ENCODE assay signal across 8 mouse cellular contexts in the genomic region with DNA sequence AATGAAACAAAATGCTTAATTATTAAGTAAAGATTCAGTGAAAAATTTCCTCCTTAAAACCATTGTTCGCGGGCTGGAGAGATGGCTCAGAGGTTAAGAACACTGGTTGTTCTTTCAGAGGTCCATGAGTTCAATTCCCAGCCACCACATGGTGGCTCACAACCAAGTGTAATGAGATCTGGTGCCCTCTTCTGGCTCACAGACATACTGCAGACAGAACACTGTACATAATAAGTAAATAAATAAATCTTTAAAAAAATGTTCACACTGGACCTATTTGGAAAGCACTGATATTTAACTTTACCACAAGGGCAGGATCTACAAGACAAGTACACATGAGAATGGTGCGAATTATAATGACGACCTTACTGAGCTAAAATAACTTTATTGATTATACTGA. TPM values are rescaled to one million over a fixed set of nuclear protein-coding genes. Genes with fewer than 3 reads are reported as not detected.
DNase-seq lines count a peak whose midpoint lies in the region; ATAC-seq and TF ChIP-seq lines count a peak whose summit lies in the region.

No protein-coding gene starts in this region.

- H3K4me3 ChIP-seq in gastrocnemius, adult 2 months, result peak overlapping the region; percentile 98
- H3K4me3 ChIP-seq in CH12.LX (replicated peaks in 1 of 3; ENCODE audit: low read depth in 2 of 3, low read length in 2 of 3, poor library complexity in 1 of 3), result peak overlapping the region; percentile 79 to 99 (median 92)
- peak overlapping the region; percentile 95 for H3K4me3 ChIP-seq in embryonic facial prominence, embryonic 10.5 days
- H3K4me3 ChIP-seq in hindbrain, postnatal 0 days (ENCODE audit: low read length), result peak overlapping the region; percentile 94
- H3K4me3 ChIP-seq in liver, postnatal 0 days (ENCODE audit: low read depth, low read length), result peak overlapping the region; percentile 88; the same call in 1 of the 2 replicates
- H3K4me3 ChIP-seq in stomach, embryonic 15.5 days (replicated peaks), result peak overlapping the region; percentile 99; the same call in 1 of the 2 replicates

- H3K27me3 ChIP-seq in CH12.LX (replicated peaks), result no peaks in the 10 kb centered on the region
- H3K27me3 ChIP-seq in embryonic facial prominence, embryonic 10.5 days (replicated peaks; ENCODE audit: low read depth, poor library complexity, severe bottlenecking), result no peaks in the 10 kb centered on the region
- no peaks in the 10 kb centered on the region for H3K27me3 ChIP-seq in hindbrain, postnatal 0 days (ENCODE audit: insufficient read depth, low read length)
- H3K27me3 ChIP-seq in liver, postnatal 0 days (ENCODE audit: insufficient read depth, low read length), result no peaks in the 10 kb centered on the region
- no peaks in the 10 kb centered on the region for H3K27me3 ChIP-seq in stomach, embryonic 15.5 days (replicated peaks)

- TF ChIP-seq EP300 in CH12.LX (IDR thresholded peaks at IDR 0.05; ENCODE audit: low read length), result no peak
- no peak for TF ChIP-seq EP300 in liver, postnatal 0 days (IDR thresholded peaks at IDR 0.05; ENCODE audit: low read depth)

- 37% methylated on average over 4 of the region's 4 CpGs for WGBS in embryonic facial prominence, embryonic 10.5 days
- WGBS in hindbrain, postnatal 0 days, result 38% methylated on average over 4 of the region's 4 CpGs
- WGBS in liver, postnatal 0 days (ENCODE audit: insufficient replicate concordance), result 43% methylated on average over 4 of the region's 4 CpGs
- 40% methylated on average over 4 of the region's 4 CpGs for WGBS in stomach, embryonic 15.5 days

- H3K9ac ChIP-seq in CH12.LX (ENCODE audit: insufficient read depth, low read depth), result no peak overlapping the region
- H3K9ac ChIP-seq in hindbrain, postnatal 0 days (replicated peaks; ENCODE audit: low read length), result no peak overlapping the region
- H3K9ac ChIP-seq in liver, postnatal 0 days (replicated peaks), result no peak overlapping the region
- no peak overlapping the region for H3K9ac ChIP-seq in stomach, embryonic 15.5 days

- H3K36me3 ChIP-seq in CH12.LX (replicated peaks in 1 of 2; ENCODE audit: control insufficient read depth in 1 of 2, insufficient read depth in 1 of 2, low read length in 1 of 2), result peaks cover 0 to 14% of the 10 kb centered on the region in 2 experiments
- no peaks in the 10 kb centered on the region; the same call in 1 of the 2 replicates for H3K36me3 ChIP-seq in embryonic facial prominence, embryonic 10.5 days (replicated peaks)
- H3K36me3 ChIP-seq in hindbrain, postnatal 0 days (ENCODE audit: insufficient read depth, low read length), result no peaks in the 10 kb centered on the region
- H3K36me3 ChIP-seq in liver, postnatal 0 days (replicated peaks; ENCODE audit: insufficient read depth, low read length), result no peaks in the 10 kb centered on the region
- no peaks in the 10 kb centered on the region for H3K36me3 ChIP-seq in stomach, embryonic 15.5 days

- no peak for TF ChIP-seq POLR2A in CH12.LX (IDR thresholded peaks at IDR 0.05; ENCODE audit: low read depth, low read length)

- H3K79me2 ChIP-seq in CH12.LX (replicated peaks; ENCODE audit: control insufficient read depth, extremely low read depth, insufficient read depth, poor library complexity, severe bottlenecking), result peaks cover 33% of the 10 kb centered on the region

- peak overlapping the region; percentile 82; the same call in 1 of the 2 replicates for H3K4me2 ChIP-seq in CH12.LX (ENCODE audit: insufficient read depth, low read depth, poor library complexity, severe bottlenecking)
- H3K4me2 ChIP-seq in hindbrain, postnatal 0 days (ENCODE audit: low read depth, low read length), result peak overlapping the region; percentile 68
- H3K4me2 ChIP-seq in liver, postnatal 0 days (ENCODE audit: low read depth, low read length), result peak overlapping the region; percentile 86
- H3K4me2 ChIP-seq in stomach, embryonic 15.5 days, result peak overlapping the region; percentile 72

- no peak for DNase-seq in gastrocnemius, adult 2 months
- no peak for DNase-seq in gastrocnemius, postnatal 36 days
- peak; percentile 73 for DNase-seq in CH12.LX (ENCODE audit: extremely low read depth)
- DNase-seq in embryonic facial prominence, embryonic 10.5 days (ENCODE audit: low spot score), result peak; percentile 37
- DNase-seq in hindbrain, postnatal 0 days (ENCODE audit: low spot score), result peak; percentile 64
- DNase-seq in liver, postnatal 0 days, result peak; percentile 42
- no peak for DNase-seq in urinary bladder, adult 2 months (ENCODE audit: low spot score)

- peaks cover 3 to 20% of the 10 kb centered on the region in 2 experiments; a peak in 3 of 4 replicates for H3K4me1 ChIP-seq in CH12.LX (ENCODE audit: control insufficient read depth in 1 of 2, insufficient read depth in 2 of 2)
- peaks cover 14% of the 10 kb centered on the region for H3K4me1 ChIP-seq in embryonic facial prominence, embryonic 10.5 days
- H3K4me1 ChIP-seq in hindbrain, postnatal 0 days (ENCODE audit: insufficient read depth, low read length), result no peaks in the 10 kb centered on the region
- peaks cover 18% of the 10 kb centered on the region for H3K4me1 ChIP-seq in liver, postnatal 0 days (ENCODE audit: insufficient read depth)
- no peaks in the 10 kb centered on the region for H3K4me1 ChIP-seq in stomach, embryonic 15.5 days

- H3K27ac ChIP-seq in gastrocnemius, adult 2 months, result peak overlapping the region; percentile 97
- H3K27ac ChIP-seq in CH12.LX (ENCODE audit: insufficient read depth, low read depth), result no peak overlapping the region
- no peak overlapping the region for H3K27ac ChIP-seq in embryonic facial prominence, embryonic 10.5 days (replicated peaks)
- H3K27ac ChIP-seq in hindbrain, postnatal 0 days, result no peak overlapping the region
- H3K27ac ChIP-seq in liver, postnatal 0 days (ENCODE audit: low read depth), result peak overlapping the region; percentile 92; the same call in 1 of the 2 replicates
- H3K27ac ChIP-seq in stomach, embryonic 15.5 days, result no peak overlapping the region

- TF ChIP-seq CTCF in gastrocnemius, adult 2 months (IDR thresholded peaks at IDR 0.05), result peak; percentile 60
- peak; percentile 24 to 85; a peak in 3 of 4 replicates for TF ChIP-seq CTCF in CH12.LX (conservative IDR thresholded peaks at IDR 0.05 in 1 of 2, IDR thresholded peaks at IDR 0.05 in 1 of 2; ENCODE audit: low read depth in 2 of 2, low read length in 2 of 2)
- TF ChIP-seq CTCF in hindbrain, postnatal 0 days (IDR thresholded peaks at IDR 0.05; ENCODE audit: low read depth), result peak; percentile 69
- TF ChIP-seq CTCF in liver, postnatal 0 days (IDR thresholded peaks at IDR 0.05; ENCODE audit: low read depth), result peak; percentile 68

- TF ChIP-seq RAD21 in CH12.LX (IDR thresholded peaks at IDR 0.05; ENCODE audit: low read depth, low read length), result peak; percentile 2

- in situ Hi-C loops in CH12.LX (cut with MboI; ENCODE audit: low pct_ligation_motif_present, low pct_unique_long_range_greater_than_20kb, low sequenced_read_pairs), result no loop called here

- peaks cover 6% of the 10 kb centered on the region for H3K9me3 ChIP-seq in CH12.LX (replicated peaks; ENCODE audit: low read length)
- no peaks in the 10 kb centered on the region for H3K9me3 ChIP-seq in embryonic facial prominence, embryonic 10.5 days
- no peaks in the 10 kb centered on the region for H3K9me3 ChIP-seq in hindbrain, postnatal 0 days (ENCODE audit: low read length)
- no peaks in the 10 kb centered on the region for H3K9me3 ChIP-seq in liver, postnatal 0 days (ENCODE audit: low read length)
- H3K9me3 ChIP-seq in stomach, embryonic 15.5 days, result no peaks in the 10 kb centered on the region

- intact Hi-C loops in gastrocnemius, adult 2 months (cut with DNase I), result no loop called here
- intact Hi-C loops in gastrocnemius, postnatal 36 days (cut with DNase I), result no loop called here

- no peak for ATAC-seq in hindbrain, postnatal 0 days
- no peak for ATAC-seq in liver, postnatal 0 days
- ATAC-seq in stomach, embryonic 15.5 days (ENCODE audit: insufficient read depth, low FRiP score, low read depth), result no peak

- dilution Hi-C loops in CH12.LX (cut with MboI; ENCODE audit: extremely low pct_ligation_motif_present, extremely low pct_unique_long_range_greater_than_20kb, low sequenced_read_pairs), result no loop called here

TF ChIP-seq in CH12.LX, 34 proteins besides CTCF, POLR2A, EP300 and RAD21 (continues in another document):
- TF ChIP-seq BHLHE40 (IDR thresholded peaks at IDR 0.05; ENCODE audit: low read depth, low read length), result no peak
- no peak for TF ChIP-seq HCFC1 (IDR thresholded peaks at IDR 0.05; ENCODE audit: low read depth, low read length)
- TF ChIP-seq UBTF (IDR thresholded peaks at IDR 0.05; ENCODE audit: low read depth, low read length), result no peak
- TF ChIP-seq MAX (IDR thresholded peaks at IDR 0.05; ENCODE audit: low read length), result no peak
- peak; percentile 77; the same call in 1 of the 2 replicates for TF ChIP-seq MYC (IDR thresholded peaks at IDR 0.05; ENCODE audit: low read depth, low read length)
- TF ChIP-seq KAT2A (IDR thresholded peaks at IDR 0.05; ENCODE audit: insufficient replicate concordance, low read length), result no peak

RNA-seq across cellular contexts. Expression of a gene that starts 0.7 kb away (rescaled TPM):
- total RNA-seq in gastrocnemius, adult 2 months (2021), result 100 to 1,000 TPM; 284 to 376 TPM
- 100 to 1,000 TPM; 325 to 363 TPM for total RNA-seq in gastrocnemius, postnatal 36 days (2021)
- 114 and 127 TPM in 2 replicates for total RNA-seq in CH12.LX (2012; rRNA removed)
- total RNA-seq in CH12.LX (2014; rRNA removed), result 112 and 116 TPM in 2 replicates
- 169 and 179 TPM in 2 replicates for polyA plus RNA-seq in CH12.LX (2012; ENCODE audit: insufficient read length, low read depth)
- polyA plus RNA-seq in embryonic facial prominence, embryonic 10.5 days (2016; fragmentation: Nextera tagmentation; extraction: Ambion mirVana), result 164 and 169 TPM in 2 replicates
- 35.0 and 46.8 TPM in 2 replicates for total RNA-seq in hindbrain, postnatal 0 days (2014; rRNA removed)
- 152 and 153 TPM in 2 replicates for polyA plus RNA-seq in hindbrain, postnatal 0 days (2015; fragmentation: Nextera tagmentation; extraction: Ambion mirVana)
- 235 and 239 TPM in 2 replicates for polyA plus RNA-seq in liver, postnatal 0 days (2015; fragmentation: Nextera tagmentation; extraction: Ambion mirVana)
- 196 and 227 TPM in 2 replicates for polyA plus RNA-seq in stomach, embryonic 15.5 days (2015; fragmentation: Nextera tagmentation; extraction: Ambion mirVana)
- polyA plus RNA-seq in urinary bladder, adult 2 months (2012; rRNA removed), result 140 and 157 TPM in 2 replicates

RNA-seq across cellular contexts. Expression of a gene that starts 26.0 kb away (rescaled TPM):
- under 1 TPM; 0.03 TPM for total RNA-seq in gastrocnemius, adult 2 months (2021)
- total RNA-seq in gastrocnemius, postnatal 36 days (2021), result not detected
- total RNA-seq in CH12.LX (2012; rRNA removed), result under 0.01 TPM in 1 of 2 replicates, not detected in the other
- 0.04 and 0.07 TPM in 2 replicates for total RNA-seq in CH12.LX (2014; rRNA removed)
- 0.06 TPM in 1 of 2 replicates, not detected in the other for polyA plus RNA-seq in CH12.LX (2012; ENCODE audit: insufficient read length, low read depth)
- polyA plus RNA-seq in embryonic facial prominence, embryonic 10.5 days (2016; fragmentation: Nextera tagmentation; extraction: Ambion mirVana), result 0.01 and 0.04 TPM in 2 replicates
- 1.1 and 1.5 TPM in 2 replicates for total RNA-seq in hindbrain, postnatal 0 days (2014; rRNA removed)
- 0.34 and 0.37 TPM in 2 replicates for polyA plus RNA-seq in hindbrain, postnatal 0 days (2015; fragmentation: Nextera tagmentation; extraction: Ambion mirVana)
- 0.01 TPM in 2 replicates for polyA plus RNA-seq in liver, postnatal 0 days (2015; fragmentation: Nextera tagmentation; extraction: Ambion mirVana)
- 0.05 and 0.06 TPM in 2 replicates for polyA plus RNA-seq in stomach, embryonic 15.5 days (2015; fragmentation: Nextera tagmentation; extraction: Ambion mirVana)
- polyA plus RNA-seq in urinary bladder, adult 2 months (2012; rRNA removed), result 0.01 TPM in 2 replicates

Comparison
In these comparisons a context has a peak if more than half of its experiments do, and no peak if none do; other contexts are left out.
1. DNase-seq: peak in CH12.LX (single experiment), embryonic facial prominence, embryonic 10.5 days (single experiment), hindbrain, postnatal 0 days (single experiment) and liver, postnatal 0 days (single experiment); none in gastrocnemius, adult 2 months (single experiment), gastrocnemius, postnatal 36 days (0 of 2) and urinary bladder, adult 2 months (single experiment).
2. H3K27ac ChIP-seq: peak in gastrocnemius, adult 2 months (single experiment) and liver, postnatal 0 days (single experiment); none in CH12.LX (single experiment), embryonic facial prominence, embryonic 10.5 days (single experiment), hindbrain, postnatal 0 days (single experiment) and stomach, embryonic 15.5 days (single experiment).
3. Peak in every context shown above with its lines, with median percentiles within 50 percentile points of each other: H3K4me3 ChIP-seq, CTCF ChIP-seq and H3K4me2 ChIP-seq.